Mouse (Mus musculus): ENCODE measurements at regions not wholly inside any gene's neighbourhood (a gene's known extent, or its start where the extent isn't known, plus 50 kb on each side); places are given as distances from the start of the nearest gene placed in this dataset.

DNA sequence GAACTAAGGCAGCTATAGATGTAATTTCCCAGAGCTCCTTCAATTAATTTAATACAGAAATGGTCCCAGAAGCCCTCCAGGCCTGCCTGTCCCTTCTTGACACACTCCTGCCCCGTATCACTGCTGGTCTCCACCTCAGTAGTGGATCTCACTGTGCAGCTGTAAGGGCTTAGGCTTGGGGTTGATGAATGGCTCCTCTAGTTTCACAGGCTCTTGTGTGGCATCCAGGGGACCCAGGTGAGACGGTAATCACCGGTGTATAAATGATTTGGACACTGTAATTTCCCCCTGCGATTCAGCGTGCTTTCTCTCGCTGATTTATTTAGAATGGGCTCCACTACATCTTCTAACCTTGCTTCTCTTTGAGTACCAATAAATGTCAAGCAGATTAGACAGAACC, 583.1 kb upstream of the Tbl1xr1 start:
- no peak for TF ChIP-seq POLR2A (IDR thresholded peaks at IDR 0.05; ENCODE audit: insufficient read depth, low read depth, low read length)
- TF ChIP-seq EP300 (IDR thresholded peaks at IDR 0.05; ENCODE audit: insufficient read depth, low read depth, low read length): no peak
- no peak for TF ChIP-seq CTCF (IDR thresholded peaks at IDR 0.05)
